Mouse (Mus musculus) E14TG2a.4 (cell line): ENCODE measurements around the gene Nxph4.

Experiments used
- CTCF ChIP-seq: conservative IDR thresholded peaks from 2 replicates; pipeline ENCODE4 v1.5.1; 2014; ENCODE audit warnings: low read length
- NANOG ChIP-seq: IDR thresholded peaks from 2 replicates; pipeline ENCODE4 v1.6.1; 2014; ENCODE audit warnings: borderline replicate concordance, low read length, mixed read lengths
- POU5F1 ChIP-seq: IDR thresholded peaks from 2 replicates; pipeline ENCODE4 v1.6.1; 2014; ENCODE audit warnings: low read length, borderline replicate concordance

DNA sequence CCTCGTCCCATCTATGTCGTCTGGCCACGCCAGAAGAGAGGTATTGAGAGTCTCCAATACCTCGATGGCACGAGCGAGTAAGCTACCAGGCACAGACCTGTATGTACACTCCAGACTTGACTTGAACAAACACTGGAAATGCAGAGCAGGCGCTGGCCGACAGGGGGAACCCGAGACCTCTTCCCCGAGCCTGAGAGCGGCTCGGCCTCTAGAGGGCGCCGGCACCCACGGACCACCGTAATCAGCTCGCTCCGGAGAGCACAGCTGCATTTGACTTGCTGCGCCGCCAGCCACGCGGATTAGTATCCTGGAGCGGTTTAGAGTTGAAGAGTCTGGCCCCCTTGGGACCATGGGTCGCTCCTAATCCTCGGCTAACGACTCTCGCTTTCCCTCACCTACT, 21.5 kb downstream of the Nxph4 start:
- TF ChIP-seq CTCF (peak; percentile 97), NANOG (no peak), POU5F1 (no peak)
